Mouse (Mus musculus) hindbrain, embryonic 15.5 days (tissue): ENCODE results near the gene Hoxb3. TPM values are rescaled to one million over a fixed set of nuclear protein-coding genes. Genes with fewer than 3 reads are reported as not detected.

ENCODE experiments used
- ATAC-seq: fragments of 200-750 bp; cut with Nextera tagmentation; 2 replicates; pipeline ENCODE4 v1.8.0; 2017; ENCODE audit warnings: low read depth, moderate number of reproducible peaks, moderate TSS enrichment; ENCODE audit not compliant: low FRiP score
- H3K27ac ChIP-seq: fragments of 300-500 bp; sonication (generic); replicated peaks from 2 replicates; pipeline ENCODE4 v1.5.1; 2015; ENCODE audit warnings: mild to moderate bottlenecking, inconsistent platforms
- H3K27me3 ChIP-seq: fragments of 300-500 bp; sonication (generic); 2 replicates; pipeline ENCODE4 v1.6.1; 2015; ENCODE audit warnings: control low read depth, inconsistent platforms
- H3K36me3 ChIP-seq: fragments of 300-500 bp; sonication (generic); 2 replicates; pipeline ENCODE4 v1.6.1; 2015; ENCODE audit warnings: control low read depth, inconsistent platforms
- H3K4me1 ChIP-seq: fragments of 300-500 bp; sonication (generic); replicated peaks from 2 replicates; pipeline ENCODE4 v1.6.1; 2015; ENCODE audit warnings: control low read depth, inconsistent platforms
- H3K4me2 ChIP-seq: fragments of 300-500 bp; sonication (generic); 2 replicates; pipeline ENCODE4 v1.6.1; 2015; ENCODE audit warnings: moderate library complexity, mild to moderate bottlenecking, inconsistent platforms
- H3K4me3 ChIP-seq: fragments of 300-500 bp; sonication (generic); 2 replicates; pipeline ENCODE4 v1.5.1; 2015; ENCODE audit warnings: mild to moderate bottlenecking, inconsistent platforms
- H3K9ac ChIP-seq: fragments of 300-500 bp; sonication (generic); 2 replicates; pipeline ENCODE4 v1.6.1; 2015; ENCODE audit warnings: inconsistent platforms
- H3K9me3 ChIP-seq: fragments of 300-500 bp; sonication (generic); 2 replicates; pipeline ENCODE4 v1.6.1; 2016; ENCODE audit warnings: control low read depth, inconsistent platforms
- WGBS: fragments of 180-500 bp; shearing (Covaris S2); methylation state at CpG from one replicate; pipeline ENCODE4 v1.1.7; 2015; 5-methylcytosine and 5-hydroxymethylcytosine counted together
- polyA plus RNA-seq: library from polyadenylated mRNA; unstranded; fragments of >200 nt; fragmentation: Nextera tagmentation; extraction: Ambion mirVana; gene quantifications from 2 replicates; pipeline ENCODE4 v1.2.1, GENCODE M21; 2015

The Hoxb3 gene
- polyA plus RNA-seq, 1 experiment from 2014 or later, result 12.8 TPM

DNA sequence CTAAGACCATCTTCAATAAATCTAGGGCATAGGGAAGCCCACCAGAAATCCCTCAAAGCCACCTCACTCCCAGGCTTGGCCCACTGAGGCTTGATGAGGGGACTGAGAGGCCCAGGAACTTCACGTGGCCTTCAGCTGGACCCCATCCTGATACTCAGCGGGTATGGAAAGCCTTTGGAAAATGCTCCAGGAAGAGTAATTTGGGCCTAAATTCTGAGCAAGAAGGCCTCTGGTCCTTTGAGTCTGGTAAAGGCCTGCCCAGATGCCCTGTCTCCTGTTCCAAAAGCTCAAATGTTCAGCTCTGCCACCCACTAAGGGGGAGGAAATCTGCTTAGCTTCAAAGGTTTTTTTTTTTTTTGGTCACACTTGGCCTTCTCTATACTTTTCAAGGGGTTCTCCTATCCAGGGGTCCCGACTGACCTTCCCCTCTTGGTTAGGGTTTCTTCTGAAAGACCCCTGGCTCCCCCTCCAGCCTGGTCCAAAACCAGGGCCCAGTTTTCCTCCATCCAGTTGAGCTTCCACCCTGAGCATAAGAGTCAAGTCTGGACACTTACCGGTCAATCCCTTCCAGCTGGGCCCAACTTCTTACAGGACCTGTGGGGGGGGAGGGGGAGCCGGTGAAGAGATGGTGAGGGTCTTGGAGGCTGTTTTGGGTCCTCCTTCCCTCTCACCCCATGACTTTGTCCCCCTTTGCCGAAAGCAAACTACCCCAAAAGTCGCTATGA is 16.8 kb upstream of the Hoxb3 start:
- ATAC-seq, result no peak
- Histone ChIP-seq H3K27ac (peak overlapping the region; percentile 96), H3K9me3 (no peaks in the 10 kb centered on the region), H3K4me2 (peak overlapping the region; percentile 59), H3K4me1 (peaks cover 4% of the 10 kb centered on the region; the same call in 1 of the 2 replicates), H3K9ac (peak overlapping the region; percentile 54), H3K36me3 (no peaks in the 10 kb centered on the region), H3K27me3 (peaks cover 74% of the 10 kb centered on the region), H3K4me3 (peak overlapping the region; percentile 47)
- 10% methylated on average over 7 of the region's 7 CpGs for WGBS

DNA sequence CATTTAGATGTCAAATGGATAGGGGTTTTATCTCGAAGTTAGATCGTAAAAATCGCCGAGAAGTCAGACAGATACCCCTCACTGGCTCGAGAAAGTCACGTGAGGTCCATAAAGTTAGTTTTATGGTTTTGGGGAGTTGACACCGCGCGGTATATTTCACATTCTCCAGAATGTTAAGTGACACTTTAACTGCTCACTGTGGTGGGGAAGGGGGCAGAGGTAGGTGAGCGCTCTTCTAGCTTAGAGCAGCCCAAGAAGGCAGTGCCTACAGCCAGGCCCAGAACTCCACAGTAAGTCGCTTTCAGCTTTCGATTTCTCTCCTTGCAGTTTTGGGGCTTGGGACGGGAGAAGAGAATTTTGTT is 16.2 kb upstream of the Hoxb3 start:
- Histone ChIP-seq H3K4me1 (peaks cover 8% of the 10 kb centered on the region), H3K9ac (peak overlapping the region; percentile 54), H3K27me3 (peaks cover 75% of the 10 kb centered on the region), H3K27ac (peak overlapping the region; percentile 96), H3K9me3 (no peaks in the 10 kb centered on the region), H3K36me3 (no peaks in the 10 kb centered on the region), H3K4me3 (peak overlapping the region; percentile 47), H3K4me2 (peak overlapping the region; percentile 59)
- no peak for ATAC-seq
- 8% methylated on average over 13 of the region's 13 CpGs for WGBS

GRCm38 (mm10) chr11:96308763-96309162 is 14.4 kb upstream of the Hoxb3 start:
- peak overlapping the region; percentile 54 for H3K9ac ChIP-seq
- peaks cover 87% of the 10 kb centered on the region for H3K27me3 ChIP-seq
- ATAC-seq, result no peak
- H3K27ac ChIP-seq, result peak overlapping the region; percentile 96
- peaks cover 12% of the 10 kb centered on the region for H3K4me1 ChIP-seq
- no peaks in the 10 kb centered on the region for H3K36me3 ChIP-seq
- WGBS, result 14% methylated on average over 4 of the region's 4 CpGs
- no peaks in the 10 kb centered on the region for H3K9me3 ChIP-seq
- peak overlapping the region; percentile 47 for H3K4me3 ChIP-seq
- peak overlapping the region; percentile 59 for H3K4me2 ChIP-seq

GRCm38 (mm10) chr11:96309288-96309687 is 13.8 kb upstream of the Hoxb3 start:
- Histone ChIP-seq H3K9ac (peak overlapping the region; percentile 54), H3K9me3 (no peaks in the 10 kb centered on the region), H3K27me3 (peaks cover 90% of the 10 kb centered on the region), H3K4me3 (peak overlapping the region; percentile 47), H3K27ac (peak overlapping the region; percentile 96), H3K4me2 (peak overlapping the region; percentile 59), H3K36me3 (no peaks in the 10 kb centered on the region), H3K4me1 (peaks cover 12% of the 10 kb centered on the region)
- WGBS, result 8% methylated on average over 4 of the region's 4 CpGs
- no peak for ATAC-seq

GRCm38 (mm10) chr11:96310183-96310938 is 12.8 kb upstream of the Hoxb3 start:
- Histone ChIP-seq H3K27ac (peak overlapping the region; percentile 96), H3K4me2 (peak overlapping the region; percentile 59), H3K27me3 (peaks cover 89% of the 10 kb centered on the region), H3K4me3 (peak overlapping the region; percentile 47), H3K4me1 (peaks cover 12% of the 10 kb centered on the region), H3K9me3 (no peaks in the 10 kb centered on the region), H3K36me3 (no peaks in the 10 kb centered on the region), H3K9ac (peak overlapping the region; percentile 54; the same call in 1 of the 2 replicates)
- no peak for ATAC-seq
- 6% methylated on average over 20 of the region's 20 CpGs for WGBS

DNA sequence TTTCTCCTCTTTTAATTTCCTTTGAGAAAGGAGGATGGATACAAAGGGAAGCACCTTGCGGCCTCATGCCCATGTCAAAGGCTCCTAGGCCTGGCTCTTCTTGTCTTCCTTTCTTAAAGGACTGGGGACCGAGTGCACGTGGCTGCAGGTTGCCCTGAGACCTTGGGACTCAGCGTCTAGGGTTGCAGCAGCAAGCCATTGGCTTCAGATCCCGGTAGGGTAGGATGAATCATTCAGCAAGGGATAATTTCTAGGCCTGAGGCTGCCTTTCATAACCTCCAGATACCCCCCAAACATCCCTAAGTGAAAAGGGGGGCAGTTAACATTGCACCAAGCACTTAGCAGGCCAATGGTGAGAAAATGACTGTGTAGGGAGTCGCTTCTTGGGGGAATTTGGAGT is 12.0 kb upstream of the Hoxb3 start:
- Histone ChIP-seq H3K4me3 (peak overlapping the region; percentile 47), H3K27me3 (peaks cover 89% of the 10 kb centered on the region), H3K9ac (peak overlapping the region; percentile 32), H3K9me3 (no peaks in the 10 kb centered on the region), H3K4me2 (peak overlapping the region; percentile 59), H3K4me1 (peaks cover 12% of the 10 kb centered on the region), H3K27ac (peak overlapping the region; percentile 96), H3K36me3 (no peaks in the 10 kb centered on the region)
- ATAC-seq, result no peak
- 7% methylated on average over 6 of the region's 6 CpGs for WGBS

- H3K27ac ChIP-seq, result peak overlapping the region; percentile 96
- H3K36me3 ChIP-seq, result no peaks in the 10 kb centered on the region
- ATAC-seq, result peak; percentile 89
- H3K27me3 ChIP-seq, result peaks cover 89% of the 10 kb centered on the region
- peaks cover 12% of the 10 kb centered on the region for H3K4me1 ChIP-seq
- no peaks in the 10 kb centered on the region for H3K9me3 ChIP-seq
- H3K9ac ChIP-seq, result peak overlapping the region; percentile 32
- WGBS, result 2% methylated on average over 31 of the region's 31 CpGs
- peak overlapping the region; percentile 59 for H3K4me2 ChIP-seq
- H3K4me3 ChIP-seq, result peak overlapping the region; percentile 47
These were observed 11.4 kb upstream of the Hoxb3 start for GRCm38 (mm10) chr11:96311520-96312417.

GRCm38 (mm10) chr11:96313134-96313533 is 10.0 kb upstream of the Hoxb3 start:
- no peaks in the 10 kb centered on the region for H3K36me3 ChIP-seq
- H3K9ac ChIP-seq, result peak overlapping the region; percentile 47; the same call in 1 of the 2 replicates
- H3K27me3 ChIP-seq, result peaks cover 78% of the 10 kb centered on the region
- peak overlapping the region; percentile 59 for H3K4me2 ChIP-seq
- H3K4me3 ChIP-seq, result peak overlapping the region; percentile 47
- H3K4me1 ChIP-seq, result peaks cover 12% of the 10 kb centered on the region
- 20% methylated on average over 2 of the region's 2 CpGs for WGBS
- ATAC-seq, result no peak
- no peaks in the 10 kb centered on the region for H3K9me3 ChIP-seq
- H3K27ac ChIP-seq, result peak overlapping the region; percentile 96

DNA sequence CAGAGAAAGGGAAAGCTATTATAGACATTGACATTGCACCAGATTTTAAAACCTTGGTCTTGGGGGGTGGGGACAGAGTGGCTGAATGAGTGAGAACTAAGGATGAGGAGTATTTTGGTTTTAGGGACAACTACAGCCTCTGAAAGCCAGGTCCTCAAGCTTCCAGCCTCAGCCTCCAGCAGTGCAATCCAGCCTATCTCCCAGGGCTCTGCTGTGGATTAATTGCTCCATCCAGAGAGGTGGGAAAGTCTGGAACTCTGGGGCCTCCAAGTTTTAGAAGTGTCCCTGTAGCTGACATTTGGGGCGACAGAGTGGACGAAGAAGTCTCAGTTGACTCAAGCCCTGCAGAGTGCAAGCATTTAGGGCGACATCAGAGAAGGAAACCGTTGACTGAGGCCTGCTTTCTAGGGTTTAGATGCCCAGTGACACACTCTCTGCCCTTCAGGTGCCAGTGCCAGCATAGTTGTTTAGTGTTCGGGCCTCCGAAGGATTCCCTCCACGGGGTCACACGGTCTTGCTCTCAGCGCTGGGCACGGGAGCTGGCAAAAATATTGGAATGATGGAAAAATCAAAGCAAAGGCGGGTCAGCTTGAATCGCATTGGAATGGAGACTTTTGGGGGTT is 9.2 kb upstream of the Hoxb3 start:
- peak overlapping the region; percentile 47 for H3K9ac ChIP-seq

DNA sequence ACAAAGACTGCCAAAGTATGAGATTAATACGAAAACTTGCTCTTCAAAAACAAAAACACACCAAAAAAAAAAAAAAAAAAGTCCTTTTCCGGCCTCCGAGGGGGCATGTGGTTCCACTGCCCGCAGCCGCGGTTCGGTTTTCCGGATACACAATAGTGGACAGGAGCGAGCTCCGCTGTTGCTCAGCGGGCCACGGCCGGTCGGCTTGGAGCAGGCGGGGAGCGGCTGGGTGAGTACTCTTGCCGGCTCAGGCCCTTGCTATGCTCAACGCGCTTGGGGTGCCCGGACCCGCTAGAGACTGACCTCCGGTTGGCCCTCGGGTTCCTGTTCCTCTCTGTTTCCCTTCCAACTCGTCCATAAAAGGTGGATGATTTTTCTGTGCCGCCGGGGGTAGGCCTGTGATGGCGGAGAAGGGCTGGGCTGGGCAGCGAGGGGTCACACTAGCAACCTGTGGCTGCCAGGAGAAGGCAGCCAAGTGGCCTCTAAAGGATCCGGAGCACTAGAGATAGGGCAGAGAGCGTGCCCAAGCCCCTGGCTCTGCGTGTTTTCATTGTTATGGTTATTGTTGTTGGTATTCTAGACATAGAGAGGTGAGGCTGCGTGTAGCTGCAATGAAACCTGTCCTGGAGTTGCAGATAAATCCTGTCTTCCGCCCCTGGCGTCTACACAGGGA is 8.3 kb upstream of the Hoxb3 start:
- no peaks in the 10 kb centered on the region for H3K9me3 ChIP-seq
- peaks cover 71% of the 10 kb centered on the region for H3K27me3 ChIP-seq
- H3K4me3 ChIP-seq, result peak overlapping the region; percentile 47
- H3K36me3 ChIP-seq, result no peaks in the 10 kb centered on the region
- peak overlapping the region; percentile 96 for H3K27ac ChIP-seq
- peak overlapping the region; percentile 59 for H3K4me2 ChIP-seq
- peak overlapping the region; percentile 47 for H3K9ac ChIP-seq
- peaks cover 12% of the 10 kb centered on the region for H3K4me1 ChIP-seq
- no peak for ATAC-seq
- 2% methylated on average over 34 of the region's 34 CpGs for WGBS

More for the DNA sequence above, 9.2 kb upstream of the Hoxb3 start:
- ATAC-seq, result no peak
- no peaks in the 10 kb centered on the region for H3K36me3 ChIP-seq
- H3K4me1 ChIP-seq, result peaks cover 12% of the 10 kb centered on the region
- peak overlapping the region; percentile 47 for H3K4me3 ChIP-seq
- peaks cover 73% of the 10 kb centered on the region for H3K27me3 ChIP-seq
- H3K9me3 ChIP-seq, result no peaks in the 10 kb centered on the region
- peak overlapping the region; percentile 59 for H3K4me2 ChIP-seq
- 8% methylated on average over 12 of the region's 12 CpGs for WGBS
- H3K27ac ChIP-seq, result peak overlapping the region; percentile 96

- no peaks in the 10 kb centered on the region for H3K9me3 ChIP-seq
- no peak for ATAC-seq
- no peaks in the 10 kb centered on the region for H3K36me3 ChIP-seq
- peak overlapping the region; percentile 59 for H3K4me2 ChIP-seq
- H3K27me3 ChIP-seq, result peaks cover 70% of the 10 kb centered on the region
- peaks cover 12% of the 10 kb centered on the region for H3K4me1 ChIP-seq
- H3K9ac ChIP-seq, result peak overlapping the region; percentile 47
- WGBS, result 5% methylated on average over 5 of the region's 5 CpGs
- peak overlapping the region; percentile 96 for H3K27ac ChIP-seq
- H3K4me3 ChIP-seq, result peak overlapping the region; percentile 47
These were observed 7.8 kb upstream of the Hoxb3 start for GRCm38 (mm10) chr11:96315344-96315681.
